Mouse (Mus musculus) cortical plate, adult 2 months (tissue): ENCODE data around the gene Crip1.

Experiments
- CTCF ChIP-seq: fragments of 200-500 bp; IDR thresholded peaks from 2 replicates; pipeline ENCODE4 v1.5.1; 2011; ENCODE audit warnings: mild to moderate bottlenecking, control low read depth, low read length; ENCODE audit not compliant: insufficient read depth; ENCODE audit errors: extremely low read depth
- POLR2A ChIP-seq: fragments of 200-500 bp; IDR thresholded peaks from 2 replicates; pipeline ENCODE4 v1.6.1; 2011; ENCODE audit warnings: mild to moderate bottlenecking, low read length, control low read depth; ENCODE audit not compliant: insufficient read depth; ENCODE audit errors: extremely low read depth

DNA sequence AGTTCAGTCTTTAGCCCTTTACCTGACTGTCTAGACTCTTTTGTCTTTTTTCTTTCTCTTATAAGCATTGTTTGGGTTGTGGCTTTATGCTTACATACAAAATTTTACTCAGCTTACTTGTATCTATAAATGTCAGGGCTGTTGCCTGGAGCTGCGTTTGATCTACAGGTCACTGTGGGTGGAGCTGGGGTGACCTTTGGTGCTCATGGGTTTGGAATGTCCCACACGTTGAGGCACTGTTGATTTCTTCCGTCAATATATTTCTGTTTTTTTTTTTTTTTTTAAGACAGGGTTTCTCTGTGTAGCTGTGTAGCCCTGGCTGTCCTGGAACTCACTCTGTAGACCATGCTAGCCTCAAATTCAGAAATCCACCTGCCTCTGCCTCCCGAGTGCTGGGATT is 34.9 kb downstream of the Crip1 start:
- TF ChIP-seq CTCF (no peak), POLR2A (no peak)
